Mouse (Mus musculus) heart, postnatal 25 days (tissue): ENCODE results near the gene Klf4. TPM values are rescaled to one million over a fixed set of nuclear protein-coding genes. Genes with fewer than 3 reads are reported as not detected.

ENCODE experiments used
- DNase-seq: peaks from one replicate; pipeline ENCODE4 v3.0.0; 2022; ENCODE audit warnings: low spot score
- intact Hi-C: fragments of 180-260 bp; cut with DNase I; formaldehyde crosslinking; loops from one replicate; pipeline ENCODE4 v1.15.1; 2025
- total RNA-seq, 2 experiments: library from RNA; stranded (reverse); gene quantifications; 2 replicates each; pipeline ENCODE4 v1.2.3; 2021

Gene Klf4
- total RNA-seq, 2 experiments from 2014 or later: 28.3 to 39.0 TPM

DNA sequence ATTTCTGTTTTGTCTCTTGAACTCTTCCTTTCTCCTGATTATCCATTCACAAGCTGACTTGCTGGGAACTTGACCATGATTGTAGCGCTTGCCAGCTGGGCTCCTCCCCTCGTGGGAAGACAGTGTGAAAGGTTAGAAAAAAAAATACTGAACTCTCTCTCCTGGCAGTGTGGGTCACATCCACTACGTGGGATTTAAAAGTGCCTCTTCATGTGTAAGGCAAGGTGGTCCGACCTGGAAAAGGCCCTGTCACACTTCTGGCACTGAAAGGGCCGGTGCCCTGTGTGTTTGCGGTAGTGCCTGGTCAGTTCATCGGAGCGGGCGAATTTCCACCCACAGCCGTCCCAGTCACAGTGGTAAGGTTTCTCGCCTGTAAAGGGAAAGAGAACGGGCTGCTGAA is 4.3 kb downstream of the Klf4 start:
- no peak for DNase-seq
- intact Hi-C loops: loop anchor here (5.0 kb wide), 1 partner anchor 694 kb away; no protein-coding TSS in a partner anchor

DNA sequence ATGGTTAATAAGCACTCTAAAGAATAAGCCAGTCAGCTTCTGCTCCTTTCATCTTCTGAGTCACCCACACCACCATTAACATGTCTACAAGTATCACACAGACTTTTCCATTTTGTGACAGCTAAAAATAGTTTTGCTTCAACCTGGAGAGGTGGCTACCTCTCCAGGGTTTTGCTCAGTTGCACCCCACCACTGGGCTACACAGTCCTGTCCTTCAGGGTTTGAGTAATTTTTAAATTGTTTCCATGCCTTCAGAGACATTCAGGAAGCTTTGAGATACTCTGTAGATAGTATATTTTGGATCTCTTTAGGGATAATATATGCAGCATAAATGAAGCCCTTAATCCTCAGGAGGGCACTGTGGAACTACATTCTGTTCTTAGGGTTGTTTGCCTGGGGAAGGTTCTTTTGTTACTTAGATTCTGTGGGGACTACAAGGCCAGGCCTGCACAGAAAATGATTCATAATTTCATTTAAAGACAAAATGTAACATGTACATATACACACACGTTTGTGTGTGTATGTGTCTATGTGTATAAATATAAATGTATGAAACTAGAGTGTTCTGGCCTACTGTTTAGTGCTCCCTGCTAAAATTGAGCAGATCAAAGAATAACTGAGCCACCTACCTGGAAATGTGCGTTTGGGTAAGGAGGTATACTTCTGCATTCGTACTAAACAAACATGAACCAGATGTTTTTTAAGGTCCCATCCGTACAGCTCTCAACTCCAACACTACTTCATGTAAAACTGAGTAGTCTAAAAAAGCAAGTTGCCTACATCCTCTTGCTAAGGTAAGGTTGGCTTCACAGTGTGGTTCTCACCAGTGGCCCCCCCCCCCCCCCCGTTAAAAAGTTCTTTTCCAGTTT is 5.8 kb downstream of the Klf4 start:
- intact Hi-C loops: loop anchor here (5.0 kb wide), 1 partner anchor 696 kb away; no protein-coding TSS in a partner anchor
- DNase-seq: no peak

DNA sequence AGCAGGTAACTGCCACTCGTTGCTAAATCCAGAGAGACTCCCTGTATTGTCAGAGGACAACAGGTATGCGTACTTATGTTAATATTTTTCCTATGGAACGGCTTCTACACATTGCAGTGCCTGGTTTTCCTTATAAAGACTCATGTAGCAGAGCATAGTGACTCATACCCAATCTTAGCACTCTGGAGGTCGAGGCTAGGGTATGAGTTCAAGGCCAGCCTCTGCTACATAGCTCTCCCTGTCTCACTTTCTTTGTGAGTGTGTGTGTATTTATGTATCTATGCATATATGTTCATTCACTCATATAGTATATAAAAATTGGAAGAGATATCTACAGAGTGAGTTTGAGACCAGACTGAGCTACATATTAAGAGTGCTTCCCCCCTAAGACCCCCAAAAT is 8.3 kb downstream of the Klf4 start:
- intact Hi-C loops: no loop called here
- DNase-seq: no peak

DNA sequence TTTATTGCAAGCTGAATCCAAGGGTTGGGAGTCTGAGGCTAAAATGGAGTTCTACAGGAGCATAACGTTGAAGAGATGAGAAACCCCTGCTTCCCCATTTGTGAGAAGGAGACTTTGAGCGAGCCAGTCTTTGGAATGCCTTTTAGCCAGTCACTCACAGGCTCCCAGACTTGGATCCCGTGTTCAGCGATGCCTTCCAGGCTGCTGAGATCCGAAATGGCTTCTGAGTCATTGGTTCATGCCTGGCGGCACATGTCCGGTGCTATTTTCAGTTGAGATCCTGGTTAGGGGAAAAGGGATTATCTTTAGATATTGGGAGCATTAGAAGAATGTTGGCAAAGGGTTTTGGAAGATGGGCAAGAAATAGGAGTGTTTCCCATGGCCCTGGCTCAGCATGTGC is 14.8 kb downstream of the Klf4 start:
- intact Hi-C loops: loop anchor here (5.0 kb wide), 1 partner anchor 595 kb away; no protein-coding TSS in a partner anchor
- no peak for DNase-seq

DNA sequence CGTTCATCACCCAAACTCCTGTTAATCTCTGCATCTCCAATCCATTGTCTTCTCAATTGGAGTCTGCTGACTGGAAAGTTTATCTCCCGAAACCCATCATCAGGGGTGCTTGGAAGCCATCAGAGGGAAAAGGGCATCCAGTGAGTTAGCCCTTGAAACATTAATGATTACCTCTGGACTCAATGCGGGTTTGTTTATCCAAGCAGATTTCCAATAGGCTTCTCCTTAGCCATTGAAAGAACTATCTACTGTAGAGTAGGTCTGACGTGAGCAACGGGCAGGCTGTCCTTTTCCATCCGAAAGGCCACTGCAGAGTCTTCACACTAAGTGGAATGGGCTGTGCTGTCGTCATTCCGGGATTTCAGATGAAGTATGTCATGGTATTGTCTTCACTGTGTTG is 16.2 kb downstream of the Klf4 start:
- DNase-seq: no peak
- intact Hi-C loops: loop anchor here (5.0 kb wide), 1 partner anchor 596 kb away; no protein-coding TSS in a partner anchor

DNA sequence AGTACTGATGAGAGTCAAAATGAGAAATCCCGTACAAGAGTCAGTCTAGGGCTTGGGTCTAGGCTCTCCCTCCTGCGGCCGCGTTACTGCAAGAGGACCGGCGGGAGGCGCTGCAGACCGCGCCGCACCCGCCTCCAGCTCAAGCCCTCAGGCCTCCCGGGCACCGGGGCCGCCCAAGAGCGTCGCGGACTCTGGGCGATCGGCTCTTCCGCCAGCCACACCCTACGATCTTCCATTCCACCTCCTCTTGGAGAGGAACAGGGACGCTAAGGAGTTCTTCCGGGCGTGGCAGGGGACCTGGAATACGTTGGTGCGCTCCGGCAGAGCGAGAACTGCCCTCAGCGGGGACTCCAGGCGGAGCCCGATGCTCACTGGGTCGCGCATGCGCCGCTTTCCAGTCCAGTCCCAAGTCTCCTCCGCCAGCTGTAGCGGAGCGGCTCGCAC is 17.5 kb downstream of the Klf4 start:
- intact Hi-C loops: loop anchor here (1.0 to 5.0 kb wide), 5 partner anchors 598 to 1170 kb away; no protein-coding TSS in a partner anchor
- DNase-seq: peak; percentile 68

DNA sequence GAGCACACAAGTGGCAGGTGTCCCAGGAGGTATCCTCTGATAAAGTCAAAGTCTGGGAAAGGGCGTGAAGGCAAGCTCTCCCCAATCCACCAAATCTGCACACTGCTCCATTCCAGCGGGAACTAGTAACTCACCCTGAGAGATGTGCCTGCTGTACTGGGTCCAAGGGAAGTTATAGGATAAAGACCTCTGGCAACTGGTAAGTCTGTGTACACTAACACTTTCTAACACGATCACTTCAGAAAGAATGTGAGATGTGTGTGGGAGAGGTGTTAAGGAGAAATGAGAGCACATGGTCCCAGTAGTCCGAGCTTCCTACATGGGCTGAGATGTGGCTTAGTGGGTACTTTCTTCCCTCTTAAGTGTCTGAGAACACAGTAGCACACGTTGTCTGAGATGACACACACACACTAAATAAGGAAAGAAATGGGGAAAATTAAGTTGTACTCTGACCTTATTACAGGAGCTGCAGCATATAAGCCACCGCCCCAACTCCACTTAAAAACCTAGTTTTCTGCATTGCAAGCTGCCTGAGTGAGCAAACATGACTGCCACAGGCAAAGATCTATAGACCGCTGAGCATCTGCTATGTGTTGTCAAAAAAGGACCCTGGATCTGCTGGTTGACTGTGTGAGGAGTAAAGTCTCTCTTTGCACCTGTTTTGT is 18.5 kb downstream of the Klf4 start:
- no peak for DNase-seq

DNA sequence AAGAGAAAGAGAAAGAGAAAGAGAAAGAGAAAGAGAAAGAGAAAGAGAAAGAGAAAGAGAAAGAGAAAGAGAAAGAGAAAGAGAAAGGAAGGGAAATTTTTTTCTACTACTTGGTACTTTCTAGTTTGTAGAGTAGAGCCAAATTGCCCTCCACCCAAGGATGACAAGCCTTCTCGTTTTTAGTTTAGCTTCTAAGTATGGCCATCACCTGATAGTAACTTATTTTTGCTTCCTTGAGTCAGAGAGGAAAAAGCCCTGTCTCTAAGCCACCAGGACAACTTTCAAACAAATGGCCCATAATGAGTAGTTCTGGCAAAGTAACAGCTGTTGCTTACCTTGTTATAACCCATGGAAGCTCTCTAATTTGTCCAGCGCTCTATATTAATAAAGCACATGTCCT is 20.9 kb downstream of the Klf4 start:
- no peak for DNase-seq
- intact Hi-C loops: loop anchor here (5.0 kb wide), 2 partner anchors 711 to 851 kb away; no protein-coding TSS in a partner anchor

More for the DNA sequence above, 18.5 kb downstream of the Klf4 start:
- intact Hi-C loops: loop anchor here (1.0 to 5.0 kb wide), 4 partner anchors 709 to 1171 kb away; no protein-coding TSS in a partner anchor

DNA sequence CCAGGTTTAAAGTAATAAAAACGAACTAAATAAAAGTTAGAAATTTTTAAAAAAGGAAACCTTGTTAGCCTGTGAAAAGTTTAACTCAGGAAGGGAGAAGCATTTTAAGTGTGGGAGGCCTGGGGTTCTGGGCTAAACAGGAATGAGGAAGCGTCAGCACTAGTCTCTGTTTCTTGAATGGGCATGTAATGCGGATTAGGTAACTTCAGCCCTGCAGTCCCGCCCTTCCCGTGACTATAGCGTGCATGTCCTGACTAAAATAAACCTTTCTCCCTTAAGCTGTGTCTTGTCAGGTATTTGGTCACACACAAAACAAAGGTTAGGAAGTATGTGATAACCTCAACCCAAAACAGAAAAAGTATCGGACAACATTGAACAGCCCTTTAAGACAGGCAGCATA is 23.6 kb downstream of the Klf4 start:
- intact Hi-C loops: no loop called here
- DNase-seq: no peak

DNA sequence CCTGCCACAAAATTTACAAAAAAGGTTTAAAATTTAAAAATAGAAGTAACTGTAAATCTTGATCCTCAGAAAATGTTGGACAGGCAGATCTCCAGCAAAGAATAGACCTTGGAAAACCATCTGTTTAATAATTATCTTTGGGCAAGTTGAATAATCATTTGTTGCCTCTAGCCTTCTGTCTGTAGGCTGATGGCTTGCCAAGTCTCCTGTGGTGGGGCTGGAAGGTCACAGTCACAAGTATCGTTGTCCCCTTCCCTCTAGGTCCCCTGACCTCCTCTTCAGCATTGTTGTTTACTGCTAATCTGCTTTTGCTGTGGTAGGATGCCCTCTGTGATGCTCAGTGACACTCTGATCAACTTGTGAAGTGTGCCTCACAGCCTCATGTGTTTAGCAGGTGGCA is 33.6 kb downstream of the Klf4 start:
- DNase-seq: no peak

DNA sequence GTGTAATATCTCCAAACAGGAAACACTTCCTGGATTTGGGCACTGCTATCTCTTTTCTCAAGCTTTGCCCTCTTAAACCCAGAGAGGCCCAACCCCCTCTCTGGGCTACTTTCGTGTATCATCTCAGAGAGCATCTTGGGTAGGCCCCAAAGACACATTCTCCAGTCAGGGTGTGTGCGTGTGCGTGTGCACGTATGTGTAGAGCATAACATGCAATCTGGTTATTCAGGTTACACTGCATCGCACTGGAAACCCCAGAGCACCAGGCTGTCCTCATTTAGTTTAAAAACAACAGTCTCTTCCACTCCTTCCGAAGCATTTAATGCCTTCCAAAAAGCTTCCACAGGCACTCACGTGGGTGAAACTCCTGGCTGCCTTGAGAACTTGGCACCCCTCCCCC is 35.9 kb downstream of the Klf4 start:
- DNase-seq: no peak
- intact Hi-C loops: no loop called here

More for the DNA sequence above, 33.6 kb downstream of the Klf4 start:
- intact Hi-C loops: no loop called here

DNA sequence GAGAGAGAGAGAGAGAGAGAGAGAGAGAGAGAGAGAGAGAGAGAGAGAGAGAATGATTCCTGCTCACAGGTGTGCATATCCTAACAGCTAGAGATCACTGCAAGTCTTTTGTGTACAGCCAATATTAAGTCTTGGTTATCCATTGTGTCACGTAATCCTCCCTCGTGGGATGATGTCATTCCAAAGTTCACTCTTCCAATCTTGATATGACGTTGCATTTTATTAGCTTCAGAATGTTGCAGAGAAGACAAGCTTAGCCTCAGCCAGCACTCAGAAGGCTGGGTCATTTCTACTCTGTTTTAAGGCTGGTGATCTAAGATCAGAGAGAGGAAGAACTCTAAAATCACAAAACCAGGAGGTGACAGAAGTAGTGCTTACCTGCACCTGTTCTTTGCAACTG is 39.0 kb downstream of the Klf4 start:
- DNase-seq: no peak
- intact Hi-C loops: no loop called here

DNA sequence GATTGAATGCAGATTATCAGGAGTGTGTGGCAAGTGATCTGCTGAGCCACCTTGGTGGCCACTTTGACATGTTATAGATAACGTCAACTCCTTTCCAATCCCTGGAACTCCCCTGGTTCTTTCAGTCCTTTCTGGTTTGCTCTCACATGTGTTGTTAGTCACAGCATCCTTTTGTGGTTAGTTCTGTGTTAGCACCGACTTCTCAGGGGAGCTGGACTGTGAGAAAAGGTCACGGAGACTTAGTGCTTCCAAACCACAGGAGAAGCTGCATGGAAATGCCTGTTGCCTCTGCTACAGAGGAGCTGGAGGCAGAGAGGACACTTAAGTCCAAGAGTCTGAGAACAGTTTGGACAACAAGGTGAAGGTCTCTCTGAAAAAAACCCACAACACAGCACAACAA is 42.9 kb downstream of the Klf4 start:
- intact Hi-C loops: no loop called here
- DNase-seq: no peak

DNA sequence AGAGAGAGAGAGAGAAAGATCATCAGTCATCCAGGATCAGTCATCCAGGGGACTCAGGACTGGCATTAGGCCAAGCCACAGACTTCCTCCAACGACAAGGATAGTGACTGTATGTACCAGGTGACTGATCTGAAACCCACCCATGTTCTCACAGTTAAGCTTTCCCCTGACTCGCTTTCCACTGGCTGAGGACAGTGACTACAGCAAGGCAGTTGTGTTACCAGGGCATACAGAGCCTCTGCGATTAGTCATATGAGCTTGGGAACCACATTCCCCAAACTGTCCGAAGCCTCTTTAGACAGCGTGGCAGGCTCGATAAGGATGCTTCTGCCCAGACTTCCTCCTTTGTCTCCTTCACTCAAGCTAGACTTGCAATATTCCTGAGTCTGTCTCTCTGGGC is 43.7 kb downstream of the Klf4 start:
- intact Hi-C loops: no loop called here

DNA sequence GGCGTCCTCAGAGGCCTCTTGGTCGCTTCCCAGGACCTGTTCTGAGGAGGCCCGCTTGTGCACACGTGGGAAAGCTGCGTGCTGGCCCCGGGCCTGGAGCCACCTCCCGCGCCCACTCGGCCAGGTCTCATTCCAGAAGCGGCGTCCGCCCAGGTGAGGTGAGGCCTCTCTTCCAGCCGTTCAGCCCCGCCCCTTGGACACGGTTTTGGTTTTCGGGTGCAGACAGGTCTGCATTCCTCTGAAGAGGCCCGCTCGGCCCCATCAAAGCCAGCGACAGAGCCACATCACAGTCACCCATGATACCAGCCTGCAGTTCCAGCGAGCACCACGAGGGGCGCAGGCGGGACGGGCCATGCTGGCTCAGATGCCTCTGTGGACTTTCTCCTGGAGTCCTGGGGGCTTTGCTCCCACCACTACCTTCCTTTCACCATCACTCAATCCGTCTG is 51.9 kb downstream of the Klf4 start:
- DNase-seq: peak; percentile 13
- intact Hi-C loops: no loop called here

More for the DNA sequence above, 43.7 kb downstream of the Klf4 start:
- no peak for DNase-seq

DNA sequence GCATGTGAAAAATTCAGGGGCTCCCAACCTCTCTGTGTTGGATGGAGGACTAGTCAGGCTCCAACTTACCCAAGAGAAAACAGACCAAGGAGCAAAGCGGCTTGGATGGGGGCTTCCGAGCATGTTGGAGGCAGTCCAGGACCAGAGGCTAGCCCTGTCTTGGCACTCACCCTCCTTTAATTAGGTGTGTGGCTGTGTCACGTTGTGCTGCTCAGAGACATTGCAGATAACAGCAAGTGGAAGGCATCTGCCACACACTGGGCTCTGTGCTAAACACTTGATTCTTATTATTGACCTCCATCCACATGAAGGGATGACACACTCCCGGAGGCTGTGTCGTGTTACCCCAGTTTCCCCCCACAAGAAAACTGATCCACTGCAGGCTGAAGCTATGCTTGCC is 53.9 kb downstream of the Klf4 start:
- intact Hi-C loops: no loop called here
- DNase-seq: no peak

DNA sequence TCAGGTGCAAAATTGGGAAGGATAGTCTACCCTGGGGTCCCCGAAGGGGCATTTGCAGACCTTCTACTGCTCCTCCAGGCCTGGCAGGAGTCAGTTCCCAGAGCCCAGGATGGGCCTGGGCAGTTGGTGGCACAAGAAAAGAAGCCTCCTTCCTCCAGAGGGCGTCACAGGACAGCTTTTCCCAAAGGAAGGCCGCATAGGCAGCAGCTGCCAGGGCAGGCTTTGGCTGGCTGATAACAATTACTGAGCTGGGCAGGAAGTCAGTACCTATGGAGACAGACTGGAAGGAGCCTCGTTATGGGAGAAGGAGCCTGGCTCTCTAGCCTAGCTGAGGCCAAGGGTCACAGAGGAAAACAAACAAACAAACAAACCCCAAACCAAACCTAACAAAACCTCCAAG is 54.3 kb downstream of the Klf4 start:
- no peak for DNase-seq
- intact Hi-C loops: no loop called here

DNA sequence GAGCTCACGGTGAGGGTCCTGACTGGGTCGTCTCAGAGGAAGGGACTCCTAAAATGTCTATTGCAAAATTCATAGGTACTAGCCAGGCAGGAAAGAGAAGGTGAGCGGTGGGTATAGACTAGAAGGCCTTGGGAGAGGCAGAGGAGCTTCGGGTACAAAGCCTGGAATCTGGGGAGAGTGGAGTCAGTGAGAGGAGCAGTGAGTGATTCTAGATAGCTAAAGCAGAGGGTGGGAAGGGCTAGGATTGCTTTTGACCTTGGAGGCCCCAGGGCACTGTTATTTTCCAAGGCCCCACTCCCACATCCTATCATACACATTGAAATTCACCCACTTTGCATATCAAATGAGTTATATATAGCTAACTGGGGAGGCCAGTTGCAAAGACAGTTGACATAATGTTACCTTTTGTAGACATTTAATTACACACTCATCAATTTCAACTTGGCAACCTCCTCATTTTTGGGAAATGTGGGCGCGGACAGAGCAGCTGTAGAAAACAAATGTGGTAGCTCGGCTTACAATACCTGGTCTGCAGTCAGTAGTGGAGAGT is 55.0 kb downstream of the Klf4 start:
- DNase-seq: no peak
- intact Hi-C loops: no loop called here
